Mouse (Mus musculus) layer of hippocampus, postnatal 14 days (tissue): ENCODE results near the gene Coro6. TPM values are rescaled to one million over a fixed set of nuclear protein-coding genes. Genes with fewer than 3 reads are reported as not detected.
A peak's percentile ranks its signal among the peaks of the same experiment; 100 is the strongest.

Experiments used
- DNase-seq, 2 experiments: peaks; one replicate each; pipeline ENCODE4 v3.0.0; 2021 to 2022; ENCODE audit warnings: low spot score in 2 of 2, mixed read lengths in 1 of 2
- long read RNA-seq, 2 experiments: library from polyadenylated mRNA; stranded (forward); transcript quantifications; one replicate each; pipeline ENCODE4 v2.0.0; 2021
- total RNA-seq, 2 experiments: library from RNA; stranded (reverse); gene quantifications; 2 replicates each; pipeline ENCODE4 v1.2.3; 2021

Gene Coro6
- total RNA-seq, result 10 to 100 TPM; 11.4 to 17.0 TPM
- long read RNA-seq, experiment 1, partial matches to known transcripts, result 0 of 7 reads
- long read RNA-seq, experiment 1, other reads (novel, unspliced or antisense), result 7 of 7 reads
- long read RNA-seq, experiment 2, partial matches to known transcripts, result 1 of 3 reads
- long read RNA-seq, experiment 2, other reads (novel, unspliced or antisense), result 2 of 3 reads

- no peak for DNase-seq
Measured at GRCm38 (mm10) chr11:77462283-77463100, at the start of gene Coro6. TSS of gene Coro6 (plus strand) at chr11:77462411.

- DNase-seq, result no peak
Measured at GRCm38 (mm10) chr11:77414141-77414839, 47.9 kb upstream of the Coro6 start.

- no peak for DNase-seq
Measured at GRCm38 (mm10) chr11:77416212-77417000, 45.8 kb upstream of the Coro6 start.

GRCm38 (mm10) chr11:77418021-77418420 lies 44.2 kb upstream of the Coro6 start:
- DNase-seq, result no peak

GRCm38 (mm10) chr11:77423175-77423859 lies 38.9 kb upstream of the Coro6 start:
- no peak for DNase-seq

GRCm38 (mm10) chr11:77428446-77428845 lies 33.8 kb upstream of the Coro6 start:
- no peak for DNase-seq

- DNase-seq, result no peak
Measured at GRCm38 (mm10) chr11:77437026-77437425, 25.2 kb upstream of the Coro6 start.

- DNase-seq, result no peak
Measured at GRCm38 (mm10) chr11:77440081-77440480, 22.1 kb upstream of the Coro6 start.

- DNase-seq, result no peak
Measured at GRCm38 (mm10) chr11:77441020-77441419, 21.2 kb upstream of the Coro6 start.

GRCm38 (mm10) chr11:77442186-77443170 lies 19.7 kb upstream of the Coro6 start:
- DNase-seq, result no peak

GRCm38 (mm10) chr11:77444939-77445338 lies 17.3 kb upstream of the Coro6 start:
- DNase-seq, result no peak

- peak in 1 of 2 experiments; percentile 50 for DNase-seq
Measured at GRCm38 (mm10) chr11:77446628-77447041, 15.6 kb upstream of the Coro6 start.

GRCm38 (mm10) chr11:77449224-77449623 lies 13.0 kb upstream of the Coro6 start:
- no peak for DNase-seq

- DNase-seq, result no peak
Measured at GRCm38 (mm10) chr11:77451670-77452069, 10.5 kb upstream of the Coro6 start.

- peak in 1 of 2 experiments; percentile 1 for DNase-seq
Measured at GRCm38 (mm10) chr11:77453388-77453787, 8.8 kb upstream of the Coro6 start.

GRCm38 (mm10) chr11:77455770-77456510 lies 6.3 kb upstream of the Coro6 start:
- DNase-seq, result no peak

GRCm38 (mm10) chr11:77456866-77457265 lies 5.3 kb upstream of the Coro6 start:
- peak in 1 of 2 experiments; percentile 59 for DNase-seq

- DNase-seq, result no peak
Measured at GRCm38 (mm10) chr11:77461856-77462255, 355 bp upstream of the Coro6 start.

GRCm38 (mm10) chr11:77463101-77463445 lies 862 bp downstream of the Coro6 start:
- no peak for DNase-seq
